Mouse (Mus musculus) testis, postnatal 10 days (tissue): ENCODE measurements at regions not wholly inside any gene's neighbourhood (a gene's known extent, or its start where the extent isn't known, plus 50 kb on each side); places are given as distances from the start of the nearest gene placed in this dataset.

Experiments
- DNase-seq: peaks from one replicate; pipeline ENCODE4 v3.0.0; 2021; ENCODE audit warnings: low spot score

- no peak for DNase-seq
These were observed 170.7 kb downstream of the Plpp3 start for GRCm38 (mm10) chr4:105327711-105328471.

GRCm38 (mm10) chr4:105328776-105329175, 171.6 kb downstream of the Plpp3 start:
- DNase-seq = peak; percentile 57

- DNase-seq = no peak
These were observed 174.9 kb downstream of the Plpp3 start for GRCm38 (mm10) chr4:105332081-105332480.

GRCm38 (mm10) chr4:105335872-105336271, 178.7 kb downstream of the Plpp3 start:
- DNase-seq = no peak

- no peak for DNase-seq
These were observed 179.4 kb downstream of the Plpp3 start for GRCm38 (mm10) chr4:105336557-105336956.

GRCm38 (mm10) chr4:105338131-105338530, 181.0 kb downstream of the Plpp3 start:
- no peak for DNase-seq

GRCm38 (mm10) chr4:105338861-105339260, 181.7 kb downstream of the Plpp3 start:
- DNase-seq = no peak

GRCm38 (mm10) chr4:105341274-105341673, 184.1 kb downstream of the Plpp3 start:
- DNase-seq = no peak

- no peak for DNase-seq
These were observed 189.7 kb downstream of the Plpp3 start for GRCm38 (mm10) chr4:105346846-105347245.

- DNase-seq = no peak
These were observed 190.8 kb downstream of the Plpp3 start for GRCm38 (mm10) chr4:105347911-105348310.

GRCm38 (mm10) chr4:105349316-105350207, 192.4 kb downstream of the Plpp3 start:
- no peak for DNase-seq

GRCm38 (mm10) chr4:105352342-105352741, 195.2 kb downstream of the Plpp3 start:
- DNase-seq = peak; percentile 62

GRCm38 (mm10) chr4:105352953-105353352, 195.8 kb downstream of the Plpp3 start:
- DNase-seq = no peak

- DNase-seq = peak; percentile 52
These were observed 196.9 kb downstream of the Plpp3 start for GRCm38 (mm10) chr4:105354097-105354496.

- DNase-seq = no peak
These were observed 199.5 kb downstream of the Plpp3 start for GRCm38 (mm10) chr4:105356616-105357015.

GRCm38 (mm10) chr4:105358725-105359124, 201.6 kb downstream of the Plpp3 start:
- DNase-seq = no peak

GRCm38 (mm10) chr4:105364496-105364895, 207.3 kb downstream of the Plpp3 start:
- DNase-seq = no peak

GRCm38 (mm10) chr4:105365076-105365475, 207.9 kb downstream of the Plpp3 start:
- no peak for DNase-seq

GRCm38 (mm10) chr4:105376591-105376990, 219.4 kb downstream of the Plpp3 start:
- no peak for DNase-seq

- DNase-seq = no peak
These were observed 220.5 kb downstream of the Plpp3 start for GRCm38 (mm10) chr4:105377469-105378187.

- DNase-seq = no peak
These were observed 227.7 kb downstream of the Plpp3 start for GRCm38 (mm10) chr4:105384826-105385225.

GRCm38 (mm10) chr4:105385481-105385880, 228.3 kb downstream of the Plpp3 start:
- DNase-seq = no peak
